Mouse (Mus musculus): ENCODE measurements around the gene Secisbp2.

Gene Secisbp2

GRCm38 (mm10) chr13:51732097-51732664 is 80.7 kb downstream of the Secisbp2 start:
- no peak for DNase-seq (ENCODE audit: low spot score)
